Mouse (Mus musculus): ENCODE data around the gene Bdkrb2. TPM values are rescaled to one million over a fixed set of nuclear protein-coding genes. Genes with fewer than 3 reads are reported as not detected.

Bdkrb2 gene
- polyA plus RNA-seq (2014; fragmentation: Nextera tagmentation; extraction: Ambion mirVana) = 0.08 and 0.15 TPM in 2 replicates

DNA sequence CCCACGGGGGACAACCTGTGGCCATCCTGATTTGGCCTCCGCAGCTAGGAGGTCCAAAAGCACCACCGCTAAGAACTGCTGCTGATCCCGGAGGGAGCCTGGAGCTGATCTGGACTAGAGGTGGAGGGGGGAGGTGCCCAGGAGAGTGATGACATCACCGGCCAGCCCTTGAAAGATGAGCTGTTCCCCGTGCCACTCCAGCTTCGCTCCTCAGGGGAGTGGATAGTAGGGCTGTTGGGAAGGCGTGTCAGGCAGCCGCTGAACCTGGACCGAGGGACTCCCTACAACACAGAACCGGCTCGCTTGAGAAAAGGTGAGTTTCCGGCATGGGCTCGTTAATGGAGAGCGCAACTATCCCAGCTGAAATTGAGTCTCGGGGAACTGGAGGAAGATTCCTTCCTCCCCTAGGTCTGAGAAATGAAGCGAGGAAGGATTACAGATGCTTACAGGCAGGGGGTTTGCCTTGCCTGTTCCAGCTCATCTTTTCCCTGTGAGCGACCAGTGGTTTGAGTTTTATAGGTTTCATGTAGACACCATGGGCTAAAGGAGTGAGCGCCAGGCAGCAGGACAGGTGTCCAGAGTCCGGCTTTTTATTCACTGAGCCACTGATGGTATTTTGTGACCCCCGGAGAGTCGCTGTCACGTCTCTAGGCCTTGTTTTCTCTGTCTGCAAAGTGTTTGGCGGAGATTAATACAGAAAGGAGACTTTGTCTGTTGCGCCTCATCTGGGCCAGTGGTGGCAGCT lies at the start of gene Bdkrb2:
TSS of gene Bdkrb2 (plus strand) at position 291 of the 745 bp plus-strand sequence.
- Histone ChIP-seq H3K36me3 (ENCODE audit: control insufficient read depth, insufficient read depth, low read length) (no peaks in the 10 kb centered on the region), H3K27me3 (ENCODE audit: control insufficient read depth, insufficient read depth, low read length) (peaks cover 33% of the 10 kb centered on the region), H3K27ac (replicated peaks in 1 of 2; ENCODE audit: control insufficient read depth in 1 of 2, insufficient read depth in 1 of 2, low read depth in 2 of 2, low read length in 2 of 2) (no peak within 1 kb of the TSS), H3K4me3 (ENCODE audit: control insufficient read depth in 1 of 2, insufficient read depth in 1 of 2, low read depth in 1 of 2, low read length in 2 of 2) (peak within 1 kb of the TSS; percentile 27 to 41), H3K4me1 (ENCODE audit: control insufficient read depth in 2 of 2, insufficient read depth in 2 of 2, low read length in 2 of 2) (peaks cover 30 to 33% of the 10 kb centered on the region in 2 experiments), H3K9me3 (ENCODE audit: control insufficient read depth, low read length) (peaks cover 11% of the 10 kb centered on the region), H3K4me2 (ENCODE audit: low read length) (peak within 1 kb of the TSS; percentile 83), H3K9ac (ENCODE audit: low read length) (peak within 1 kb of the TSS; percentile 65)
- WGBS = 5% methylated on average over 25 of the region's 25 CpGs
- no peak for ATAC-seq (ENCODE audit: insufficient number of reproducible peaks, insufficient read depth, low FRiP score, low read depth)

DNA sequence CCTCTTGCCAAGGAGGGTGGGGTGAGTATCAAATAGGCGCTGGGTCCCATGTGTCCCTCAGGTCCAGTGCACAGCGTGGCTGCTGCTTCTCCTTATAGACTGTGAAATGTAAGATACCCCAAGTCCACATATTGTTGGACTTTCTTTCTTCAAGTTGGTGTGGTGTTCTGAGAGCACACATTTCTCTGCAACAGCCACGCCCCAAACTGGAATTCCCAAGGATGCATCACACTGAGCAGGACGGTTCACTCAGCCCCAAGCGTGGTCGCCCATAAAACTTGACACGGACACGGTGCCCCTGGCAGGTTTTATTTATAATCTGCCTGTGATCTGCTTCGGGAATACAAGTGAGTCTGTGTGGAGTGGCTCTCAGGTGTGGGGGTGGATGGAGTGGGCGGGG lies 48.9 kb upstream of the Bdkrb2 start:
- Histone ChIP-seq H3K27me3 (ENCODE audit: control insufficient read depth, insufficient read depth, low read length) (peaks cover 25% of the 10 kb centered on the region), H3K9me3 (ENCODE audit: control insufficient read depth, low read length) (no peaks in the 10 kb centered on the region; the same call in 1 of the 2 replicates), H3K4me2 (ENCODE audit: low read length) (no peak overlapping the region), H3K4me3 (ENCODE audit: control insufficient read depth in 1 of 2, insufficient read depth in 1 of 2, low read depth in 1 of 2, low read length in 2 of 2) (no peak overlapping the region), H3K9ac (ENCODE audit: low read length) (no peak overlapping the region), H3K27ac (replicated peaks in 1 of 2; ENCODE audit: control insufficient read depth in 1 of 2, insufficient read depth in 1 of 2, low read depth in 2 of 2, low read length in 2 of 2) (no peak overlapping the region), H3K4me1 (ENCODE audit: control insufficient read depth in 2 of 2, insufficient read depth in 2 of 2, low read length in 2 of 2) (peaks cover 18 to 26% of the 10 kb centered on the region in 2 experiments), H3K36me3 (ENCODE audit: control insufficient read depth, insufficient read depth, low read length) (no peaks in the 10 kb centered on the region)
- 79% methylated on average over 10 of the region's 10 CpGs for WGBS
- no peak for ATAC-seq (ENCODE audit: insufficient number of reproducible peaks, insufficient read depth, low FRiP score, low read depth)

DNA sequence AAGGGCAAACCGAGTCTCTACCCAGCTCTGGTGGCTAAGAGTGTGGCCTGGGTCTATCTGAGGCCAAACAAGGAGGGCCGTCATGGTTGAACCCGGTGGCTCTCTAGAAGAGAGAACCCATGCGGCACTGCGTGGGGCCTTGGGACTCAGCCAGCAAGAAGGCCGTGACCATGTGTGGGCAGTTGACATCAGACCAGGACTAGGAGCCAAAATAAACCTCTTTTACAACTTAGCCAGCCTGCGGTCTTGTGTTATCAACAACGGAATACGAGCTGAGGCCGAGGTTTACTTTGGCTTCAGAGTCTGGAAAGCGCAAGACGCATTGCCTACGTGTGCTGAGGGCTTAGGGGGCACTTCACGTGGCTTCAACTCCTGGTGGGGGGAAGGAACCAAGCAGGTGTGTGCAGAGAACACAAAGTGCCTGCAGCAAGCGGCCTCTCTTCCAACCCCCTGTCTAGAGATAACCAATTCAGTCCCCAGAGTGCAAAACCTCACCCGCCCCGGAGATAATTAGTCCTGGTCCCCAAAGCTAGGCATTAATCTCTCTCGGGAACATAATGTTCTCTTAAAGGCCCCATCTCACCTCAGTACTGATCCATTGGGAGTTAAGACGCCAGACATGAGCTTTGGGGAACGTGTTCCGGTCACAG lies 45.9 kb upstream of the Bdkrb2 start:
- Histone ChIP-seq H3K4me1 (ENCODE audit: control insufficient read depth in 2 of 2, insufficient read depth in 2 of 2, low read length in 2 of 2) (peaks cover 27 to 35% of the 10 kb centered on the region in 2 experiments), H3K4me3 (ENCODE audit: control insufficient read depth in 1 of 2, insufficient read depth in 1 of 2, low read depth in 1 of 2, low read length in 2 of 2) (no peak overlapping the region), H3K27me3 (ENCODE audit: control insufficient read depth, insufficient read depth, low read length) (peaks cover 25% of the 10 kb centered on the region), H3K36me3 (ENCODE audit: control insufficient read depth, insufficient read depth, low read length) (no peaks in the 10 kb centered on the region), H3K9ac (ENCODE audit: low read length) (no peak overlapping the region), H3K4me2 (ENCODE audit: low read length) (no peak overlapping the region), H3K27ac (replicated peaks in 1 of 2; ENCODE audit: control insufficient read depth in 1 of 2, insufficient read depth in 1 of 2, low read depth in 2 of 2, low read length in 2 of 2) (no peak overlapping the region), H3K9me3 (ENCODE audit: control insufficient read depth, low read length) (no peaks in the 10 kb centered on the region; the same call in 1 of the 2 replicates)
- 48% methylated on average over 21 of the region's 21 CpGs for WGBS
- no peak for ATAC-seq (ENCODE audit: insufficient number of reproducible peaks, insufficient read depth, low FRiP score, low read depth)

DNA sequence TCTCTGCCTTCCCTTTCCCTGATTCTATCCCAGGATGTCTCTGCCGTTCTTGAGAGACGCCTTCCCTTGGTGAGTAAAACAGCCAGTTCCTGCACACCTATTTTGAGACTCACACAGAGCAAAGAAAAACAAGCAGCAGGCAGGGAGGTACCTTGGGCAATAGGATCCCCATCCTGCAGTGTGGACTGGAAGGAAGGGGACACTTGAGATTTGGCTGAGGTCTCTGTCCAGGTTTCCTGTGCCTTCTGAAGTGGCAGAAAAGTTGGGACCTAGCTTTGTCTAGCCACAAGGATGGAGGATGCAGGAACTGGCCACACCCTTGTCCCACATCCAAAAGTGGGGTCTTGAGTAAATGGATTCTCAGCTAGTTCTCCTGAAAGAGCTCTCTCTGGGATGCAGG lies 43.2 kb upstream of the Bdkrb2 start:
- Histone ChIP-seq H3K27ac (replicated peaks in 1 of 2; ENCODE audit: control insufficient read depth in 1 of 2, insufficient read depth in 1 of 2, low read depth in 2 of 2, low read length in 2 of 2) (peak overlapping the region; percentile 17 to 60; a peak in 3 of 4 replicates), H3K9ac (ENCODE audit: low read length) (no peak overlapping the region)
- WGBS = 75% methylated on average over 2 of the region's 2 CpGs

GRCm38 (mm10) chr12:105521170-105521762 lies 41.8 kb upstream of the Bdkrb2 start:
- WGBS = 62% methylated on average over 15 of the region's 15 CpGs
- Histone ChIP-seq H3K4me1 (ENCODE audit: control insufficient read depth in 2 of 2, insufficient read depth in 2 of 2, low read length in 2 of 2) (peaks cover 28 to 33% of the 10 kb centered on the region in 2 experiments), H3K27ac (replicated peaks in 1 of 2; ENCODE audit: control insufficient read depth in 1 of 2, insufficient read depth in 1 of 2, low read depth in 2 of 2, low read length in 2 of 2) (no peak overlapping the region), H3K36me3 (ENCODE audit: control insufficient read depth, insufficient read depth, low read length) (no peaks in the 10 kb centered on the region), H3K4me2 (ENCODE audit: low read length) (no peak overlapping the region), H3K27me3 (ENCODE audit: control insufficient read depth, insufficient read depth, low read length) (peaks cover under 1% of the 10 kb centered on the region; the same call in 1 of the 2 replicates), H3K9me3 (ENCODE audit: control insufficient read depth, low read length) (no peaks in the 10 kb centered on the region; the same call in 1 of the 2 replicates), H3K4me3 (ENCODE audit: control insufficient read depth in 1 of 2, insufficient read depth in 1 of 2, low read depth in 1 of 2, low read length in 2 of 2) (no peak overlapping the region), H3K9ac (ENCODE audit: low read length) (no peak overlapping the region)
- no peak for ATAC-seq (ENCODE audit: insufficient number of reproducible peaks, insufficient read depth, low FRiP score, low read depth)

More for the DNA sequence above, 43.2 kb upstream of the Bdkrb2 start:
- H3K4me1 ChIP-seq (ENCODE audit: control insufficient read depth in 2 of 2, insufficient read depth in 2 of 2, low read length in 2 of 2) = peaks cover 28 to 33% of the 10 kb centered on the region in 2 experiments
- H3K27me3 ChIP-seq (ENCODE audit: control insufficient read depth, insufficient read depth, low read length) = peaks cover 15% of the 10 kb centered on the region
- no peak overlapping the region for H3K4me3 ChIP-seq (ENCODE audit: control insufficient read depth in 1 of 2, insufficient read depth in 1 of 2, low read depth in 1 of 2, low read length in 2 of 2)
- H3K9me3 ChIP-seq (ENCODE audit: control insufficient read depth, low read length) = no peaks in the 10 kb centered on the region; the same call in 1 of the 2 replicates
- no peaks in the 10 kb centered on the region for H3K36me3 ChIP-seq (ENCODE audit: control insufficient read depth, insufficient read depth, low read length)
- H3K4me2 ChIP-seq (ENCODE audit: low read length) = no peak overlapping the region
- ATAC-seq (ENCODE audit: insufficient number of reproducible peaks, insufficient read depth, low FRiP score, low read depth) = no peak

GRCm38 (mm10) chr12:105523737-105524136 lies 39.3 kb upstream of the Bdkrb2 start:
- H3K27ac ChIP-seq (replicated peaks in 1 of 2; ENCODE audit: control insufficient read depth in 1 of 2, insufficient read depth in 1 of 2, low read depth in 2 of 2, low read length in 2 of 2) = no peak overlapping the region
- WGBS = 32% methylated on average over 2 of the region's 2 CpGs

DNA sequence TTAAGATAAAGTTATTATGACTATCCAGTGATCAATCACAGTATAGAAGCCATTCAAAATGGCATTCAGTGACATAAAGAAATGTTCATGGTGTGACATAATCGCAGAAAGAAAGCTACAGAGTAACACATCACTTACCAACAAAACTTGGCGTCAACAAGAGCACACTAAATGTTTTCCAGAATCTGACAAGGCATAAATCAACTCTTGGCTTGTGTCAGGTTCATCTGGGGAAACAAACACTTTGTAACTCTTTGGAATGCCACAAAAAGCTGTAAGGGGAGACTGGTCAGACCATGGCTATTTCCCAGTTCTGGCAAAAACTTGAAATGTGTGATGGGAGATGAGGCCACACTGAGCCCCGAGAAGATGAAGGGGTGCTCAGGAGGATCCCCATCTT lies 36.8 kb upstream of the Bdkrb2 start:
- H3K9me3 ChIP-seq (ENCODE audit: control insufficient read depth, low read length) = peaks cover 4% of the 10 kb centered on the region
- no peaks in the 10 kb centered on the region for H3K36me3 ChIP-seq (ENCODE audit: control insufficient read depth, insufficient read depth, low read length)
- no peaks in the 10 kb centered on the region; the same call in 1 of the 2 replicates for H3K27me3 ChIP-seq (ENCODE audit: control insufficient read depth, insufficient read depth, low read length)
- no peak overlapping the region for H3K4me3 ChIP-seq (ENCODE audit: control insufficient read depth in 1 of 2, insufficient read depth in 1 of 2, low read depth in 1 of 2, low read length in 2 of 2)
- WGBS = 89% methylated on average over 3 of the region's 3 CpGs
- H3K4me2 ChIP-seq (ENCODE audit: low read length) = no peak overlapping the region
- no peak overlapping the region for H3K27ac ChIP-seq (replicated peaks in 1 of 2; ENCODE audit: control insufficient read depth in 1 of 2, insufficient read depth in 1 of 2, low read depth in 2 of 2, low read length in 2 of 2)
- no peak for ATAC-seq (ENCODE audit: insufficient number of reproducible peaks, insufficient read depth, low FRiP score, low read depth)
- no peak overlapping the region for H3K9ac ChIP-seq (ENCODE audit: low read length)
- peaks cover 3 to 4% of the 10 kb centered on the region in 2 experiments; a peak in 2 of 4 replicates for H3K4me1 ChIP-seq (ENCODE audit: control insufficient read depth in 2 of 2, insufficient read depth in 2 of 2, low read length in 2 of 2)

More at GRCm38 (mm10) chr12:105523737-105524136, 39.3 kb upstream of the Bdkrb2 start:
- H3K4me2 ChIP-seq (ENCODE audit: low read length) = no peak overlapping the region
- no peaks in the 10 kb centered on the region; the same call in 1 of the 2 replicates for H3K9me3 ChIP-seq (ENCODE audit: control insufficient read depth, low read length)
- H3K4me1 ChIP-seq (ENCODE audit: control insufficient read depth in 2 of 2, insufficient read depth in 2 of 2, low read length in 2 of 2) = peaks cover 20 to 25% of the 10 kb centered on the region in 2 experiments
- ATAC-seq (ENCODE audit: insufficient number of reproducible peaks, insufficient read depth, low FRiP score, low read depth) = peak; percentile 48; the same call in 1 of the 2 replicates
- H3K36me3 ChIP-seq (ENCODE audit: control insufficient read depth, insufficient read depth, low read length) = no peaks in the 10 kb centered on the region
- H3K4me3 ChIP-seq (ENCODE audit: control insufficient read depth in 1 of 2, insufficient read depth in 1 of 2, low read depth in 1 of 2, low read length in 2 of 2) = no peak overlapping the region
- H3K9ac ChIP-seq (ENCODE audit: low read length) = no peak overlapping the region
- H3K27me3 ChIP-seq (ENCODE audit: control insufficient read depth, insufficient read depth, low read length) = no peaks in the 10 kb centered on the region; the same call in 1 of the 2 replicates

Measured in heart, embryonic 14.5 days (tissue).